Mouse (Mus musculus) intestine, postnatal 0 days (tissue): ENCODE data around the gene Tspan9. TPM values are rescaled to one million over a fixed set of nuclear protein-coding genes. Genes with fewer than 3 reads are reported as not detected.
A peak's percentile ranks its signal among the peaks of the same experiment; 100 is the strongest.

Experiments
- ATAC-seq: fragments of 200-750 bp; cut with Nextera tagmentation; 2 replicates; pipeline ENCODE4 v1.8.0; 2017; ENCODE audit warnings: mild to moderate bottlenecking, moderate TSS enrichment, moderate library complexity
- H3K27ac ChIP-seq: fragments of 300-500 bp; sonication (generic); 2 replicates; pipeline ENCODE4 v1.5.1; 2014; ENCODE audit warnings: mild to moderate bottlenecking, low read depth, low read length, moderate library complexity
- H3K27me3 ChIP-seq: fragments of 300-500 bp; sonication (generic); replicated peaks from 2 replicates; pipeline ENCODE4 v1.6.1; 2014; ENCODE audit warnings: low read length, mixed read lengths; ENCODE audit not compliant: control insufficient read depth, insufficient read depth
- H3K36me3 ChIP-seq: fragments of 300-500 bp; sonication (generic); 2 replicates; pipeline ENCODE4 v1.6.1; 2014; ENCODE audit warnings: mild to moderate bottlenecking, moderate library complexity; ENCODE audit not compliant: control insufficient read depth, insufficient read depth
- H3K4me1 ChIP-seq: fragments of 300-500 bp; sonication (generic); replicated peaks from 2 replicates; pipeline ENCODE4 v1.6.1; 2014; ENCODE audit warnings: antibody characterized with exemption, low read length, mixed read lengths; ENCODE audit not compliant: control insufficient read depth, insufficient read depth
- H3K4me2 ChIP-seq: fragments of 300-500 bp; sonication (generic); replicated peaks from 2 replicates; pipeline ENCODE4 v1.6.1; 2014; ENCODE audit warnings: low read depth, mild to moderate bottlenecking, moderate library complexity
- H3K4me3 ChIP-seq: fragments of 300-500 bp; sonication (generic); 2 replicates; pipeline ENCODE4 v1.5.1; 2014; ENCODE audit warnings: low read depth, low read length
- H3K9ac ChIP-seq: fragments of 300-500 bp; sonication (generic); 2 replicates; pipeline ENCODE4 v1.6.1; 2014; ENCODE audit warnings: mild to moderate bottlenecking, low read depth, low read length
- H3K9me3 ChIP-seq: fragments of 300-500 bp; sonication (generic); 2 replicates; pipeline ENCODE4 v1.6.1; 2016; ENCODE audit warnings: mixed run types; ENCODE audit not compliant: control insufficient read depth
- CTCF ChIP-seq: sonication (generic); IDR thresholded peaks from 2 replicates; pipeline ENCODE4 v1.5.1; 2016; ENCODE audit warnings: low read depth, mild to moderate bottlenecking, control low read depth, antibody characterized with exemption, moderate library complexity
- WGBS: fragments of 180-500 bp; shearing (Covaris S2); extraction: QIAGEN DNeasy Blood & Tissue Kit; methylation state at CpG from one replicate; pipeline ENCODE4 v1.1.7; 2014; 5-methylcytosine and 5-hydroxymethylcytosine counted together
- polyA plus RNA-seq: library from polyadenylated mRNA; unstranded; fragments of >200 nt; fragmentation: Nextera tagmentation; extraction: Ambion mirVana; gene quantifications from 2 replicates; pipeline ENCODE4 v1.2.1, GENCODE M21; 2015

The Tspan9 gene
- polyA plus RNA-seq, result 49.8 and 55.5 TPM in 2 replicates

GRCm38 (mm10) chr6:128143390-128144020 is at the start of gene Tspan9:
Tspan9 (minus strand) TSS chr6:128143594.
- Histone ChIP-seq H3K27ac (peak within 1 kb of the TSS; percentile 73), H3K4me3 (peak within 1 kb of the TSS; percentile 73), H3K4me2 (peak within 1 kb of the TSS; percentile 90), H3K4me1 (no peaks in the 10 kb centered on the region), H3K27me3 (no peaks in the 10 kb centered on the region), H3K36me3 (no peaks in the 10 kb centered on the region), H3K9ac (peak within 1 kb of the TSS; percentile 66), H3K9me3 (no peaks in the 10 kb centered on the region)
- WGBS, result under 1% methylated on average over 54 of the region's 56 CpGs
- ATAC-seq, result peak; percentile 91
- TF ChIP-seq CTCF, result peak; percentile 53

GRCm38 (mm10) chr6:128183521-128183920 is 40.1 kb upstream of the Tspan9 start:
- no peaks in the 10 kb centered on the region for H3K9me3 ChIP-seq
- no peaks in the 10 kb centered on the region for H3K36me3 ChIP-seq
- no peaks in the 10 kb centered on the region for H3K4me1 ChIP-seq
- peak; percentile 39 for TF ChIP-seq CTCF
- no peak overlapping the region for H3K27ac ChIP-seq
- H3K4me3 ChIP-seq, result no peak overlapping the region
- WGBS, result 29% methylated on average over 2 of the region's 2 CpGs
- no peak overlapping the region for H3K4me2 ChIP-seq
- H3K9ac ChIP-seq, result no peak overlapping the region
- ATAC-seq, result no peak
- no peaks in the 10 kb centered on the region for H3K27me3 ChIP-seq

GRCm38 (mm10) chr6:128181176-128181575 is 37.8 kb upstream of the Tspan9 start:
- no peak overlapping the region for H3K27ac ChIP-seq
- no peak overlapping the region for H3K9ac ChIP-seq
- no peaks in the 10 kb centered on the region for H3K9me3 ChIP-seq
- no peak overlapping the region for H3K4me2 ChIP-seq
- TF ChIP-seq CTCF, result no peak
- no peaks in the 10 kb centered on the region for H3K27me3 ChIP-seq
- no peak overlapping the region for H3K4me3 ChIP-seq
- H3K4me1 ChIP-seq, result no peaks in the 10 kb centered on the region
- no peak for ATAC-seq
- no peaks in the 10 kb centered on the region for H3K36me3 ChIP-seq
- 51% methylated on average over 5 of the region's 5 CpGs for WGBS

- H3K27me3 ChIP-seq, result no peaks in the 10 kb centered on the region
- no peak for ATAC-seq
- no peaks in the 10 kb centered on the region for H3K9me3 ChIP-seq
- TF ChIP-seq CTCF, result no peak
- H3K4me3 ChIP-seq, result no peak overlapping the region
- WGBS, result 100% methylated on average over 1 of the region's 1 CpGs
- H3K4me1 ChIP-seq, result no peaks in the 10 kb centered on the region
- no peak overlapping the region for H3K9ac ChIP-seq
- H3K27ac ChIP-seq, result no peak overlapping the region
- no peak overlapping the region for H3K4me2 ChIP-seq
- no peaks in the 10 kb centered on the region for H3K36me3 ChIP-seq
These were observed 36.3 kb upstream of the Tspan9 start for GRCm38 (mm10) chr6:128179651-128180050.

DNA sequence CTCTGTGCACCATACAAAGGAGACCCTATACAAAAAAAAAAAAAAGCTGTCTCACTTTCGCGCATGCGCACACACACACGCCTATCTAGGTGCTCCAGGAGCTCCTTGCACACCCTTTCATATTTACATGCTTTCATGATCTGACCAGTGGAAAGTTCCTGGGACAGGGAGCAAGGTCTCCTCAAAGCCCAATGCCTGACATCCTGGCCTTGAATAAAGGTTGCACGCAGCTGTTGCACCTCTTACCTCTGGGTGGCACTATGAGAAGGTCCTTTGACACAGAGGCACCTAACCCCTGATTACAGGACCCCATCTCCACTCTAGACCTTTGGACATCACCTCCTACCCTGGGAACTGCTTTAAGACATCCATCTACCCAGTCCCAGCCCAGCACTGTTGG is 35.9 kb upstream of the Tspan9 start:
- Histone ChIP-seq H3K9ac (no peak overlapping the region), H3K27ac (no peak overlapping the region), H3K36me3 (no peaks in the 10 kb centered on the region), H3K27me3 (no peaks in the 10 kb centered on the region), H3K4me3 (no peak overlapping the region), H3K4me1 (no peaks in the 10 kb centered on the region), H3K4me2 (no peak overlapping the region), H3K9me3 (no peaks in the 10 kb centered on the region)
- peak; percentile 46; the same call in 1 of the 2 replicates for TF ChIP-seq CTCF
- 67% methylated on average over 5 of the region's 5 CpGs for WGBS
- ATAC-seq, result no peak

- no peak overlapping the region for H3K4me2 ChIP-seq
- no peaks in the 10 kb centered on the region for H3K27me3 ChIP-seq
- 93% methylated on average over 2 of the region's 2 CpGs for WGBS
These were observed 35.3 kb upstream of the Tspan9 start for GRCm38 (mm10) chr6:128178681-128179080.

More at GRCm38 (mm10) chr6:128178681-128179080, 35.3 kb upstream of the Tspan9 start:
- Histone ChIP-seq H3K27ac (no peak overlapping the region), H3K36me3 (no peaks in the 10 kb centered on the region), H3K4me3 (no peak overlapping the region), H3K9ac (no peak overlapping the region), H3K4me1 (no peaks in the 10 kb centered on the region), H3K9me3 (no peaks in the 10 kb centered on the region)
- ATAC-seq, result no peak
- no peak for TF ChIP-seq CTCF
